Mouse (Mus musculus) forebrain, embryonic 10.5 days (tissue): Measurements from ENCODE around the gene Trim11. TPM values are rescaled to one million over a fixed set of nuclear protein-coding genes. Genes with fewer than 3 reads are reported as not detected.
A peak's percentile ranks its signal among the peaks of the same experiment; 100 is the strongest.

Experiments
- DNase-seq: peaks from one replicate; pipeline ENCODE4 v3.0.0-alpha.2; 2017; ENCODE audit warnings: low spot score; ENCODE audit errors: extremely low spot score
- H3K27ac ChIP-seq: fragments of 300-500 bp; sonication (generic); 2 replicates; pipeline ENCODE4 v1.5.1; 2016; ENCODE audit warnings: mild to moderate bottlenecking
- H3K27me3 ChIP-seq: fragments of 300-500 bp; sonication (generic); 2 replicates; pipeline ENCODE4 v1.6.1; 2016; ENCODE audit warnings: mild to moderate bottlenecking; ENCODE audit not compliant: poor library complexity, severe bottlenecking
- H3K36me3 ChIP-seq: fragments of 300-500 bp; sonication (generic); replicated peaks from 2 replicates; pipeline ENCODE4 v1.6.1; 2016; ENCODE audit warnings: mild to moderate bottlenecking, moderate library complexity
- H3K4me1 ChIP-seq: fragments of 300-500 bp; sonication (generic); 2 replicates; pipeline ENCODE4 v1.6.1; 2016
- H3K4me3 ChIP-seq: fragments of 300-500 bp; sonication (generic); 2 replicates; pipeline ENCODE4 v1.5.1; 2016; ENCODE audit warnings: mild to moderate bottlenecking, moderate library complexity
- H3K9me3 ChIP-seq: fragments of 300-500 bp; sonication (generic); 2 replicates; pipeline ENCODE4 v1.6.1; 2016; ENCODE audit warnings: mild to moderate bottlenecking, moderate library complexity
- WGBS: fragments of 180-500 bp; shearing (Covaris S2); methylation state at CpG from one replicate; pipeline ENCODE4 v1.1.7; 2016; 5-methylcytosine and 5-hydroxymethylcytosine counted together
- polyA plus RNA-seq: library from polyadenylated mRNA; unstranded; fragments of >200 nt; fragmentation: Nextera tagmentation; extraction: Ambion mirVana; gene quantifications from 2 replicates; pipeline ENCODE4 v1.2.1, GENCODE M21; 2016

Trim11 gene
- polyA plus RNA-seq, 1 experiment from 2014 or later: 19.6 TPM

DNA sequence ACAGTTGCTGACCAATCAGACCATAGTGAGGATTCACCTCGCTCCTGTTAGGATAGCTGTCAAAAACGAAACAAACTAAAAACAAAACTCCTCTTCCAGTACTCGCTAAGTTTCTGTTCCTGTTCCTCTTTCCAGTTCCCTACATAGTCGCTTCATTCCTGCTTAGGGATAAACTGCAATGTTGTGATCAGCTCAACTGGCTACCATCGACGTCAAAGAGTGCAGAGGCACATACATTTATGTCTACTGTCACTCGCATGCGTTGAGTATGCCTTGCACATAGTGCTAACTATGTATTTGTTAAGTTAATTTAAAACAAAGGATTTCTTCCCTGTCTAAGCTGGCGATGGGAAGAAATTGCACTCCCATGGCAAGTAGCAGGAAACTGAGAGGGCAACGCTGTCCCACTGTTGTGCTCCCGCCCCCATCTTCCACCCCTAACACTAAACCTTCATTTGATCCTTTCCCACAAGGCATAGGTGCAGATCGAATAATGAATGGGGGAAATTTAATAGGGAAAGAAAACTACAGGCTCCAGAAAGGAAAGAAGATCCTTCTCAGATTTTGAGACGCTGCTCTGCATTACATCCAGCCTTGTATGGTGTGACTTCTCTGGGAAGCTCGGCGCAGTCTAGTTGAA is 18.6 kb upstream of the Trim11 start:
- peaks cover 47% of the 10 kb centered on the region for H3K4me1 ChIP-seq
- H3K4me3 ChIP-seq: peak overlapping the region; percentile 62
- H3K36me3 ChIP-seq: peaks cover 13% of the 10 kb centered on the region
- peaks cover 57% of the 10 kb centered on the region for H3K27me3 ChIP-seq
- H3K9me3 ChIP-seq: peaks cover 7% of the 10 kb centered on the region
- peak overlapping the region; percentile 68; the same call in 1 of the 2 replicates for H3K27ac ChIP-seq
- no peak for DNase-seq
- 42% methylated on average over 15 of the region's 15 CpGs for WGBS

DNA sequence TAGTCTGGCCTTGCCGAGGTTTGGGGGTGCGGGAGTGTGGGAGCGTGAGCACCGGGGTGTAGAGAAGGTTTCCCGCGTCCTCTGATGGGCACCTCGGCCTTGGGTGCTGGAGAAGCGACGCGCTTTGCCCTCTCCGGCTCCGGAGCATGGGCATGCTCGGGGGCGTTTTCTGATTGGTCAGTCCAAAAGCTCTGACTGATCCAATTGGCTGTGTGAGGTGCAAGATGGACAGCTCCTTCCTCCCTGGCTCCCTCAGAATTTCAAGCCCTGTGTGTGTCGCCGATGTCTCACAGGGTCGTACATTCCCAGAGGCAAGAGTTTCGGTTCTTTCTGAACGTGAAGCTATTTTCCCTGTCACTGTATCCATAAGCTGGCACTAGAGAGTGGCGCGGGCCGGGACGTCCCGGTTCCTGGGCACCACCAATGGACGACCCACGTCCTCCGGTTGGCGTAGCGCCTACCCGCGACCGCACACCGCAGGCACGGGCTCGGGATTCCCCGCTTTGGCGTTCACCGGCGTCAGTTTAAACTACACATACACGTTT is 17.9 kb upstream of the Trim11 start:
- H3K27ac ChIP-seq: peak overlapping the region; percentile 68
- WGBS: 3% methylated on average over 40 of the region's 40 CpGs
- H3K4me3 ChIP-seq: peak overlapping the region; percentile 62
- peaks cover 52% of the 10 kb centered on the region for H3K4me1 ChIP-seq
- H3K27me3 ChIP-seq: peaks cover 57% of the 10 kb centered on the region
- DNase-seq: peak; percentile 82
- H3K36me3 ChIP-seq: peaks cover 13% of the 10 kb centered on the region
- H3K9me3 ChIP-seq: peaks cover 7% of the 10 kb centered on the region

DNA sequence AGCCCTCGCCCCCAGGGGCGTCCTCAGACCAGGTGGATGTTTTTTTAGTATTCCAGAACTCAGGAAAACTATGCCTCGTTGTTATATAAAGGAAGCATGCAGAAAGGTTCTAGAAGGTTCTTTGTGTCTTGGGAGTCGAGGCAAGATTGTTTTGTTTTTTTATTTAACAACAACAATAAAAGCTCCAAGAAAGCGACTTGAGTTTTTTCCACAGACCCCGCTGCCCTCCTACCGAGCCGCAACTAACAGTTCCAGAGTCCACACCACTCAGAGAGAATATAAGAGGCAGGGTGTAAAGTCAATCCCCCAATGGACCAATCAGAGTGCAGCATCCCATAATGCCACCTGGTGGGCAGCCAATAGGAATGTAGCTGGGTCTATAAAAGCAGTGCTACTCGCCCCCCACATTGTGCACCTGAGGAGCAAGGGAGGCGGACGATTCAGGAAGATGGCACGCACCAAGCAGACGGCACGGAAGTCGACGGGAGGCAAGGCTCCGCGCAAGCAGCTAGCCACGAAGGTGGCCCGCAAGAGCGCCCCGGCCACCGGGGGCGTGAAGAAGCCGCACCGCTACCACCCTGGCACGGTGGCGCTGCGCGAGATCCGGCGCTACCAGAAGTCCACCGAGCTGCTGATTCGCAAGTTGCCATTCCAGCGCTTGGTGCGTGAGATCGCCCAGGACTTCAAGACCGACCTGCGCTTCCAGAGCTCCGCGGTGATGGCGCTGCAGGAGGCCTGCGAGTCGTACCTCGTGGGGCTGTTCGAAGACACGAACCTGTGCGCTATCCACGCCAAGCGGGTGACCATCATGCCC is 16.3 kb upstream of the Trim11 start:
- no peak for DNase-seq
- H3K9me3 ChIP-seq: peaks cover 7% of the 10 kb centered on the region
- 69% methylated on average over 50 of the region's 50 CpGs for WGBS
- peaks cover 13% of the 10 kb centered on the region for H3K36me3 ChIP-seq
- H3K4me3 ChIP-seq: peak overlapping the region; percentile 5; the same call in 1 of the 2 replicates
- H3K4me1 ChIP-seq: peaks cover 44% of the 10 kb centered on the region
- H3K27me3 ChIP-seq: peaks cover 57% of the 10 kb centered on the region
- H3K27ac ChIP-seq: no peak overlapping the region

DNA sequence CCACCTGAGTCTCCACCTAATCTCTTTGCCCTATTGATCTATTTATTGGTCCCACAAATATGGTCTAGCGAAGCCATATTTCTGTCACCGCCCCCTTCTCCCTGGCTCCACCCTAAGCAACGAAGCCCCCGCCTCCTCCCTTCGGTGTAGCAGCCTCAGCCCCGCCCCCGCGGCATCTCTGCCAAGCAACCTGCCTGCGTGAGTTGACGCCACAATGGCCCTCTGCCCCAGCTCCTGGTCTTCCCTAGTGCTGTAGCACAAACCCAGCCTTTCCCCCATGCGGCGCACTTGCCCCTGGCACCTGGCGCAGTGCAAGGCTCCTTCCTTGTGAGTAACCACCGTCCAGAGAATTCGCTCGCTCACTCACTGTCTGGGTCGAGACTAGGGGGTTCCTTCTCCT is 14.3 kb upstream of the Trim11 start:
- H3K4me1 ChIP-seq: peaks cover 30% of the 10 kb centered on the region
- H3K4me3 ChIP-seq: no peak overlapping the region
- 39% methylated on average over 17 of the region's 17 CpGs for WGBS
- no peak for DNase-seq
- no peak overlapping the region for H3K27ac ChIP-seq
- peaks cover 38% of the 10 kb centered on the region for H3K27me3 ChIP-seq
- H3K36me3 ChIP-seq: peaks cover 12% of the 10 kb centered on the region
- peaks cover 7% of the 10 kb centered on the region for H3K9me3 ChIP-seq

DNA sequence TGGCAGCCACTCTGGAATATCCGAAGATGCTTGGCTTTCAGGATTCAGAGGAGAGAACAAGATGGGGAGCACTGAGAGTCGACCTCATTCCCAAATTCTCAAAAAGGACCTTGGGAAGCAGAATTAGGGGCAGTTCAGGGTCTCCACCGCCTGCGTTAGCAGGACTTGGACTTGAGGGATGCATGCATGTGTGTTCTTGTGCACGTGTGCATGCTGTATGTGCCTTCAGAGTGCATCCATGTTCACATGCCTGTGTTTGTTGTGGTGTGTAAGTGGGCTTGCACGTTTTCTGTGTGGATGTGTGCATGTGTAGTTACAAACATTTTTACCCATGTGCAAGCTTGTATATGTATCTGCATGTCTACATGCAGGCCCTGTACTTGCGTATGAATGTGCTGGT is 13.7 kb upstream of the Trim11 start:
- Histone ChIP-seq H3K27ac (no peak overlapping the region), H3K36me3 (peaks cover 19% of the 10 kb centered on the region), H3K27me3 (peaks cover 32% of the 10 kb centered on the region), H3K9me3 (peaks cover 7% of the 10 kb centered on the region), H3K4me3 (no peak overlapping the region), H3K4me1 (peaks cover 26% of the 10 kb centered on the region)
- no peak for DNase-seq
- 85% methylated on average over 7 of the region's 7 CpGs for WGBS

DNA sequence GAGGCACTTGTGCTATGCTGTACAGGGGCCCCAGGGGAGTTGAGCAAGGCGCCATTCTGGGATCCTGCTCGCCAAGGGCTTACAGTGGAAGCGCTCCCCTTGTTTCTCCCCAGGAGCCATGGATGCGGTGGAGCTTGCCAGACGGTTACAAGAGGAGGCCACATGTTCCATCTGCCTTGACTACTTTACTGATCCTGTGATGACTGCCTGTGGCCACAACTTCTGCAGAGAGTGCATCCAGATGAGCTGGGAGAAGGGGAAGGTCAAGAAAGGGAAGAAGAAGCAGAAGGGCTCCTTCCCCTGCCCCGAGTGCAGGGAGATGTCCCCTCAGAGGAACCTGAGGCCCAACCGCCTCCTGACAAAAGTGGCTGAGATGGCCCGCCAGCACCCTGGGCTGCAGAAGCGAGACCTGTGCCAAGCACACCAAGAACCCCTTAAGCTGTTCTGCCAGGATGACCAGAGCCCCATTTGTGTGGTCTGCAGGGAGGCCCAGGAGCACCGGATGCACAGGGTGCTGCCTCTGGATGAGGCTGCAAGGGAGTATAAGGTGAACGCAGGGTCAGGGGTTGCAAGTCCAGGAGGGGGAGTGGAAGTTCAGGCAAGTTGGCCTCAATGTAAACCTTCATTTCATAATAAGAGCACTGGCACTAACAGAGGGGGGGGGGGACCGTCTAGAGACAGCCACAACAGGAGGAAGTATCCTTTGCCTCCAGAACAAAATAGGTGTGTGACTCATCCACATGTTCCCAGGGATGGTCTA is 12.7 kb upstream of the Trim11 start:
- 61% methylated on average over 12 of the region's 12 CpGs for WGBS
- Histone ChIP-seq H3K9me3 (peaks cover 7% of the 10 kb centered on the region), H3K36me3 (peaks cover 28% of the 10 kb centered on the region), H3K4me1 (peaks cover 16% of the 10 kb centered on the region), H3K4me3 (no peak overlapping the region; the same call in 1 of the 2 replicates), H3K27ac (no peak overlapping the region), H3K27me3 (peaks cover 29% of the 10 kb centered on the region)
- DNase-seq: no peak

DNA sequence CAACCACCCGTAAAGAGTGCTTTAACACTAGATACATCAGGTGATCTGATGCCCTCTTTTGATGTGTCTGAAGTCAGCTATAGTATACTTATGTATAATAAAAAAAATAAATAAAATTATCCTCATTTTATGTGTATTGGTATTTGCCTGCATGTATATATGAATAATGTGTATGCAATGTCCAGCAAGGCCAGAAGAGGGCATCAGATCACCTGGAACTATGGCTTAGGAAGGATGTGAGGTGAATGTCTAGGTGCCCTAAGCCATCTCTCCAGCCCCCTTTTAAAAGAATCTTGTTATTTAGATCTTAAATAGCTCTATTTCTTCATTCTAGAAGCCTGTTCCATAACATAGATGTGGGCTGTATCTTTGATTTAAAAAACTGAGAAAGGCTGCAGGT is 10.5 kb upstream of the Trim11 start:
- no peaks in the 10 kb centered on the region for H3K9me3 ChIP-seq
- 98% methylated on average over 1 of the region's 1 CpGs for whole genome bisulfite sequencing

DNA sequence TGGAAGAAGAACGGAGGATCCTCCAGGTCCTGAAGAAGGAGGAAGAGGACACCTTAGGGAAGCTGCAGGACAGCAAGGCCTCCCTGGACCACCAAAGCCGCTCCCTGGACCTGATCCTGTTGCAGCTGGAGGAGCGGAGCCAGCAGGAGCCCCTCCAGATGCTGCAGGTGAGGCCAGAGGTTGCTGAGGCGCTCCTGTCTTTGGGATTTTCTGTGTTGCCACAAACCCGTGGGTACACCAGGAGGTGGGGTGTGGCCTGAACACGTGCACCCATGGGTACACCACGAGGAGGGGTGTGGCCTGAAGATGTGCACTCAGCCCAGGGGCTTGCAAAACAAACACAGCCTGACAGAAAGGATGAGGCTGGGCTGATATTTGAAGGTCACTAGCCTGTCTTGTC is 9.3 kb upstream of the Trim11 start:
- Histone ChIP-seq H3K4me1 (peaks cover 11% of the 10 kb centered on the region), H3K27ac (no peak overlapping the region), H3K27me3 (no peaks in the 10 kb centered on the region), H3K4me3 (no peak overlapping the region), H3K9me3 (no peaks in the 10 kb centered on the region), H3K36me3 (peaks cover 54% of the 10 kb centered on the region)
- 84% methylated on average over 7 of the region's 7 CpGs for WGBS
- no peak for DNase-seq

More for the DNA sequence above, 10.5 kb upstream of the Trim11 start:
- peaks cover 50% of the 10 kb centered on the region for H3K36me3 ChIP-seq
- peaks cover 10% of the 10 kb centered on the region for H3K27me3 ChIP-seq
- H3K27ac ChIP-seq: no peak overlapping the region
- DNase-seq: no peak
- peaks cover 13% of the 10 kb centered on the region for H3K4me1 ChIP-seq
- no peak overlapping the region for H3K4me3 ChIP-seq

DNA sequence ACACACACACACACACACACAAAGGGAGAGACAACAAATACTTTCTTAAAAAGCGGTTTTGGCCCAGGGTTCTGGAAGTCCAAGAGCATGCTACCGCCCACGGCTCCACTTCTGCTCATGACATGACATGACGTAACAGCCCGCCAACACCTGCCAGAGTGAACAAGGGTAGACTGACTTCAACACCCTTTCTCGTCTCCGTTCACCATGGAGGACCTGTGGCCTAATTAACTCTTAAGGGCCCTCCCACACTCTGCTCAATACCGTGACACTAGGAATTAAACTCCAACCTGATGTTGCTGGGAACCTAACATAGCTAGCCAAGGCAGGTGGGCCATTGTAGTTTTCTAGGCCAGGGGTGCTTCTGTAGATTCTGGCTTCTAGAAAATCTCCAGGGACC is 8.9 kb upstream of the Trim11 start:
- Histone ChIP-seq H3K27me3 (no peaks in the 10 kb centered on the region), H3K9me3 (no peaks in the 10 kb centered on the region), H3K27ac (no peak overlapping the region), H3K4me1 (peaks cover 9% of the 10 kb centered on the region), H3K4me3 (no peak overlapping the region), H3K36me3 (peaks cover 59% of the 10 kb centered on the region)
- 87% methylated on average over 8 of the region's 8 CpGs for WGBS
- no peak for DNase-seq

DNA sequence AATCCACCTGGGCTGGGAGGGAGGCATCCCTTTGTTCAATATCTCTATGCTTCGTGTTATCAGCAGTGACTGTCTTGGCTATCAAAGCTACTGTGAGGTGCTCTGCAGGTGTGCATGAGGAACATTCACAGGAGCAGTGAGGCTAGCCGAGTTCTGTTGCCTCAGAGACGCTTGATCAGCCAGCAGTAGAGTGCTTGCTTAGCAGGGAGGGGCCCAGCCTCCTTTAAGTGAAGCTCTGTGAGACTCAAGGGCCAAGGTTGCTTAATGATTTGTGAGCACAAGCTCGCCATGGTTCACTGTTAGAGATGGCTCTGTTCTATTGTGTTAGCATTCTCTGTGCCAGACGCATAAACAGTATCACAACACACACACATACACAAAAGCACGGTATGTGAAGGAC is 8.2 kb upstream of the Trim11 start:
- Histone ChIP-seq H3K4me1 (peaks cover 8% of the 10 kb centered on the region), H3K27ac (no peak overlapping the region), H3K36me3 (peaks cover 65% of the 10 kb centered on the region), H3K27me3 (no peaks in the 10 kb centered on the region), H3K4me3 (no peak overlapping the region), H3K9me3 (no peaks in the 10 kb centered on the region)
- DNase-seq: no peak
- WGBS: 83% methylated on average over 6 of the region's 6 CpGs

DNA sequence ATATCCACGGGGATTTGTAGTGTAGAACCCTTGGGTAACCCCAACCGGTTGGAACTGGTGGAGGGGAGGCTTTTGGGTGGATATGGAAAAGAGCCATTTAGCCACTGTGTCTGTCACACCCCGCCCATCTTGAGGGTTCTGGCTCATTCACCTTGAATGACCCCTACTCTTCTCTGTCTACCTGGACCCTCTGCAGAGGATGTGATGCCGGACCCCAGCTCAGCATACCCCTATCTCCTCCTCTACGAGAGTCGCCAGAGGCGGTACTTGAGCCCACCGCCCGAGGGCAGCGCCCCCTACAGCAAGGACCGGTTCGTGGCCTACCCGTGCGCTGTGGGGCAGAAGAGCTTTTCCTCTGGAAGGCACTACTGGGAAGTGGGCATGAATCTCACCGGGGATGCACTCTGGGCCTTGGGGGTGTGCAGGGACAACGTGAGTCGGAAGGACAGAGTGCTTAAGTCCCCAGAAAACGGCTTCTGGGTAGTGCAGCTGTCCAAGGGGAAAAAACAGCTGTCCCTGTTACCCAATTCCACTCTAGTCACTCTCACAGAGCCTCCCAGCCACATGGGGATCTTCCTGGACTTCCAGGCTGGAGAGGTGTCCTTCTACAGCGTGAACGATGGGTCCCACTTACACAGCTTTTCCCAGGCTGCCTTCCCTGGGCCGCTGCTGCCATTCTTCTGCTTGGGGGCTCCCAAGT is 6.9 kb upstream of the Trim11 start:
- H3K27ac ChIP-seq: no peak overlapping the region
- H3K27me3 ChIP-seq: no peaks in the 10 kb centered on the region
- WGBS: 93% methylated on average over 21 of the region's 21 CpGs
- H3K4me3 ChIP-seq: no peak overlapping the region
- no peaks in the 10 kb centered on the region for H3K9me3 ChIP-seq
- H3K36me3 ChIP-seq: peaks cover 76% of the 10 kb centered on the region
- DNase-seq: no peak
- peaks cover 7% of the 10 kb centered on the region for H3K4me1 ChIP-seq

DNA sequence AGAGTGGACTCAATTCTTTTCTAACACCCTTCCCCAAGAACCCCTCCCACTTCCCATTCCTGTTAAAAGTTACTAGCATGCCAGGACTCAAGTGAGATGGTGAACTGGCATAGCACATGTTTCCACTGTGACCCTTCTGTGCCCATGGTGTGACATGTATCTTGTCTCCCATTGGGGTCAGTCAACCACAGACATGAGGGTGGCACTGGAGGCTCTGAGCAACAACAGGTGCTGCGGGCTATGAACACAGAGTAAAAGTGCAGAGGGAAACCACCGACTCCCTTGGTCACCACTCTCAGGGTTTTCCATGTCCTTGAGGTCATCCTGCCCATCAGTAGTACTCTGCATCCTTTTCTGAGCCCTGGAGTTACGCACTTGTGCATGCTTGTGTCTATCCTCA is 6.1 kb upstream of the Trim11 start:
- no peak overlapping the region for H3K4me3 ChIP-seq
- H3K9me3 ChIP-seq: no peaks in the 10 kb centered on the region
- peaks cover 76% of the 10 kb centered on the region for H3K36me3 ChIP-seq
- no peak overlapping the region for H3K27ac ChIP-seq
- peaks cover 15% of the 10 kb centered on the region for H3K4me1 ChIP-seq
- no peaks in the 10 kb centered on the region for H3K27me3 ChIP-seq
- no peak for DNase-seq
- 99% methylated on average over 3 of the region's 3 CpGs for WGBS
